Mouse (Mus musculus) heart, postnatal 0 days (tissue): ENCODE data around the gene Spata21.

ENCODE experiments used
- CTCF ChIP-seq: IDR thresholded peaks from 2 replicates; pipeline ENCODE4 v1.5.1; 2016; ENCODE audit warnings: antibody characterized with exemption, control low read depth, low read depth
- EP300 ChIP-seq: IDR thresholded peaks from 2 replicates; pipeline ENCODE4 v1.6.1; 2016; ENCODE audit warnings: antibody characterized with exemption, low read depth

- TF ChIP-seq CTCF: no peak
- TF ChIP-seq EP300: no peak
Observed at GRCm38 (mm10) chr4:141133227-141133626, 45.1 kb downstream of the Spata21 start.
